Mouse (Mus musculus) adrenal gland, postnatal 36 days (tissue): Measurements from ENCODE around the gene Hypk. TPM values are rescaled to one million over a fixed set of nuclear protein-coding genes. Genes with fewer than 3 reads are reported as not detected.
"Not testable (repeated sequence)": the region's sequence is repeated elsewhere in the genome, so short reads cannot be mapped to it uniquely, and the experiment has no call there.

Experiments
- DNase-seq, 2 experiments: peaks; one replicate each; pipeline ENCODE4 v3.0.0; 2021; ENCODE audit warnings: mixed read lengths in 1 of 2
- total RNA-seq, 2 experiments: library from RNA; stranded (reverse); gene quantifications; 2 replicates each; pipeline ENCODE4 v1.2.3; 2021

Hypk gene
- total RNA-seq, 2 experiments from 2014 or later: 33.0 to 34.7 TPM

GRCm38 (mm10) chr2:121448136-121448535 lies 5.0 kb upstream of the Hypk start:
- peak; percentile 48 to 58 for DNase-seq

GRCm38 (mm10) chr2:121448739-121449535 lies 4.2 kb upstream of the Hypk start, which contains the start of gene Serf2:
Serf2 (plus strand) TSS chr2:121449195.
- peak; percentile 100 for DNase-seq

DNA sequence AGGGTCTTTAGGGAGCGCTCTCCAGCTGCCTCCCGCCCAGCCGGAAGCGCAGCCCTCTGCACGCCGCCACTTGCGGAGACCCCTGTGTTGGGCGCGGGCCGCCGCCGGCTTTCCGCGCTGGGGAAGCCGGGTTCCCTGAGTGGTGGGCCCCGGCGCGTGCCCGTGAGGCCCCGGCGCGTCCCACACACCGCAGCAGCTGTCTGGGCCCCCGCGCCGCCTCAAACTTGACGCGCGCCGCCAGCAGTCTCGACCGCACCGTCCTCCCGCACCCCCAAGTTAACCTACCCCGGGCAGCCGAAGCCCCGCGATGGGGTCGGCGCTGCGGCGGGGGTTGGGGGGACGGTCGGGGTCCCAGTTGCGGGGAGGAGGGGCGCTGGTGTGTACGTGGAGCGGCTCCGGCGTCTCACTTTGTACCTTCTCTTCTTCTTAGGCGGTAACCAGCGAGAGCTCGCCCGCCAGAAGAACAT lies 3.5 kb upstream of the Hypk start:
- DNase-seq: peak; percentile 36 to 53

- peak; percentile 21 to 37 for DNase-seq
These were observed 3.0 kb upstream of the Hypk start for GRCm38 (mm10) chr2:121450093-121450492.

GRCm38 (mm10) chr2:121452361-121452760 lies 729 bp upstream of the Hypk start:
- no peak for DNase-seq

- DNase-seq: no peak
These were observed 827 bp downstream of the Hypk start for GRCm38 (mm10) chr2:121453917-121454316.

DNA sequence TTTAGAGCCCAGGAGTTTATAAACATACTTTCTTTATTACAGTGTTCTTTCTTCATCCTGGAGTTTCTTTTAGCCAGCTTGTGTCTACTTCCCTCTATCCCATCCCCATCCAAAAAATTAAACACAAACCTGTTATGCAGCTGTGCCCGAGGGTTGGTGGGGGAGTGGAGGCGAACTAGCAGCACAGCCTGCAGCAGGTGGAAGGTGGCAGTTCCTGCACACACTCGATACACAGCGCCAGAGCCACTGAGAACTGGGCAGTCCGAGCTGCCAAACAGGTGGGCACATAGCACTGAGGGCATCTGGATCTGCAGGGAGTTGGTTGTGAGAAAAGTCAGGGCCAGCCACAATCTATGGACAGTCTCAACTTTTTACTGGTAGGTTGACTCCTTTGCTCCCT lies 2.4 kb downstream of the Hypk start:
- DNase-seq: no peak

DNA sequence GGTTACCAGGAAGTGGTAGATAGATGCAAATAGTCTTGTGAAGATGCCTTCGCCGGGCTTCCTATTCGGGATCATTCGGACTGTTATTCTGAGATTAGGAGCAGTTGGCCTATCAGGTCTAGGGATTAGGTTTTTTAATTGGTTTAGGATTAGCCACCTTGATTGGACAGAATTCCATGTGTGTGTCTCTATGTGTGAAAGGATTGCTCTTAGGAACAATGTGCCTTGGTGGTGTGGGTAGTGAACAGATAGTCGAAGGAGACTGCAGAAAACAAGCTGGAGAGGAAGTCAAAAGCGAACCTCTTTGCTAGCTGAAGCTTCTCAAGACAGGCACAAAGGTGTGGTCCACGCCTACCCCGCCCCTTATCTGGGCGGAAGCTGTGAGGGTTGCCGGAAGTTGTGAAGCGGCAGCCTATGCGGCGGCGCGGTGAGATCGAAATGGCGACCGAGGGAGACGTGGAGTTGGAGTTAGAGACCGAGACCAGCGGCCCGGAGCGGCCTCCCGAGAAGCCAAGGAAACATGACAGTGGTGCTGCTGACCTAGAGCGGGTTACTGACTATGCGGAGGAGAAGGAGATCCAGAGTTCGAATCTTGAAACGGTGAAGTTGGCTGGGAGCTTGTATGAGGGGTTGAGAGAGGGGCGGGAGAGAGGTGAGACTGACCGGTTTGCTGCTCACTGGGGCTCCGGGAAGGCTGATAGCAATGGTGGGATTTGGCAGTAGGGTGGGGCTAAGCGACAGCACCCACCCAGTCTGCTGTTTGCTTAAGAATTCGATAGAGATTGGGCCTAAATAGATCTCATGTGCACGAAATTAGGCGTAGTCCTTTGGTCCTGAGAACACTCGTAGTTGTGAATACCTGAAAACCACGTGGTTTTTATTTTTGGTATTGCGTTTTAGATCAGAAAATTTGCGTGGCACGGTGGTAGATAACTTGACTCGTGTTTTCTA lies 3.9 kb downstream of the Hypk start, which contains the start of gene Serinc4:
TSS of gene Serinc4 (minus strand) at position 90 of the 951 bp plus-strand sequence.
- DNase-seq: peak; percentile 90 to 92

- DNase-seq: no peak
These were observed 7.0 kb downstream of the Hypk start for GRCm38 (mm10) chr2:121460071-121460470.

- DNase-seq: not testable (repeated sequence)
These were observed 15.9 kb downstream of the Hypk start for GRCm38 (mm10) chr2:121468982-121469381.

GRCm38 (mm10) chr2:121472783-121473182 lies 19.7 kb downstream of the Hypk start:
- not testable (repeated sequence) for DNase-seq

DNA sequence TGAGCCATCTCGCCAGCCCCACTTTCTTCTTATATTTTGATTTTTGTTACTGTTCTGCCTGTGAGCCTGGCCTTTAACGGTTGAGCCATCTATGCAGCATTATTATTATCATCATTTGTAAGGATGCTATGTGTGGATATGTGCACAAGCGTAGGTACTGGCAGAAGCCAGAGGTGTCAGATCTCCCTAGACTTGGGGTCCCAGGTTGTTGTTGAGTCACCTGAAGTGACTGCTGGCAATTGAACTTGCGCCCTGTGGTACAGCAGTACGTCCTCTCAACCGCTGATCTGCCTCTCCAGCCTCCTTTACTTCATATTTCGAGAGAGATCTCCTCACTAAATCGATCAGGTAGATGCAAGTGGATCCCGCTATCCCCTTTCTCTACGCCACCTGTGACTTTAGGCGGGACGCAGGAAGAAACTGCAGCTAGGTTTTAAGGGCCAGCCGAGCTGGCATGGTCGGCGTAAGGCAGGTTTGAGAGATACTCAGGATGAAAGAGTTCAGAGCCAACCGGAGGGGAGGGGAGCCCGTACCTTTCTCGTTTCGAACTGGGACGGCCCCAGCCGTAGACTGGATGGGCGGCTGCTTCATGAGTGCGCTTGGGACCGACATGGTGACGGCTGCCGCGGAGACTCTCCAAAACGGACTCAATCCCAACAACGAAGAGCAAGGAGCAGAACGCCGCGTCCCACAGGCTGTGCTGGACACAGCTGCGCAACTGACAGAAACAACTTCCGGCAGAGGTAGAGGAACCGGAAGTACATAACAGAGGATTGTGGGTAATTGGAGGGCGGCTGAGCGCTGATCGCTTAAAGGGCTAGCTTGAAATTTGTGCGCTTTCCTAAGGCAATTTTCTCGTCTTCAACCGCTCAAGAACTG lies 20.4 kb downstream of the Hypk start, which contains the start of gene Mfap1b:
TSS of gene Mfap1b (minus strand) at position 767 of the 879 bp plus-strand sequence.
- DNase-seq: peak; percentile 79 to 82

DNA sequence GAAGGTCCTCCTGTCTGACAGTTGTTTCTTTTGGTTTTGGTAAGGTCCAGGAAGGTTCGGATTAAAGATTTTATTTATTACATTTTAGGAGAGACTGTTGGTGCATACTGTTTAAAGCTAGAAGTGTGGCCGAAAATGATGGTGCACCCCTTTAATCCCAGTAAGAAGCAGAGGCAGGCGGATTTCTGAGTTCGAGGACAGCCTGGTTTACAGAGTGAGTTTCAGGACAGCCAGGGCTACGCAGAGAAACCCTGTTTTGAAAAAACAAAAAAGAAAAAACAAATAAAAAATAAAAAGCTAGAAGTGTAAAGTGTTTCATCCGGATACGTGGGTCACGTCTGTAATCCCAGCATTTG lies 21.1 kb downstream of the Hypk start:
- peak in 1 of 2 experiments; percentile 35 for DNase-seq

DNA sequence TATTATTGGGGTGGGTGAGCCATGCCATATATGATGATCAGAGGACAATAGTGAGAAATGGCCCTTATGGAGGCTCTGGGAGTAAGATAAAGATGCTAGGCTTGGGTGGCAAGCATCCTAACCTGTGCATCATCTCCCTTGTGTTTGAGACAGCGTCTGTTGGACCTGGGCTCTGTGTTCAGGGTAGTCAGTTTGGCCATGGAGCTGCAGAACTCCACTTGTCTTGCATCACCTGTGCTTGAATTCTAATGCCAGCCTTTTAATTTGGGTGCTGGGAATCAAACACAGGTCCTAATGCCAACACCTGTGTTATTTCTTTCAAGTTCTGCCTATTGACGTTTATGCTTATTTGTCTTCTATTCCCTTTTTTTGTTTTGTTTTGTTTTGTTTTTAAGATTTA lies 22.2 kb downstream of the Hypk start:
- DNase-seq: not testable (repeated sequence)

GRCm38 (mm10) chr2:121477491-121478266 lies 24.6 kb downstream of the Hypk start:
- DNase-seq: no peak

- DNase-seq: peak; percentile 20 to 61
These were observed 27.4 kb downstream of the Hypk start for GRCm38 (mm10) chr2:121480498-121480897.

DNA sequence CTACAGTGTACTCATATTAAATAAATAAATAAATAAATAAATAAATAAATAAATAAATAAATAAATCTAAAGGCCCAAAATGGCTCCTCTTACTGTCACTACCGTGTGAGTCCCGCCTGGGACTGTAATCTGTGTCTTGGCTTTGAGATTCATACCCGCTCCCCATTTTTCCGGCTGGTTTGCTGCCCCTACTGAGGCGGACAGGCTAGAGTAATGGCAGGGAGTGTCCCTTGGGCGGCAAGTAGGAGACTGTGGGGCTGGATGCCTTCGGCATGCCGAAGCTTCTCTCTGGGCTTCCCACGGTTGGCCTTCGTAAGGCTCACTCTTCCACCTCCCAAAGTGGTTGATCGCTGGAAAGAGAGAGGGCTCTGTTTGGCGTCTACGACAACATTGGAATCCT lies 27.8 kb downstream of the Hypk start:
- DNase-seq: not testable (repeated sequence)

- no peak for DNase-seq
These were observed 30.5 kb downstream of the Hypk start for GRCm38 (mm10) chr2:121483576-121483975.

DNA sequence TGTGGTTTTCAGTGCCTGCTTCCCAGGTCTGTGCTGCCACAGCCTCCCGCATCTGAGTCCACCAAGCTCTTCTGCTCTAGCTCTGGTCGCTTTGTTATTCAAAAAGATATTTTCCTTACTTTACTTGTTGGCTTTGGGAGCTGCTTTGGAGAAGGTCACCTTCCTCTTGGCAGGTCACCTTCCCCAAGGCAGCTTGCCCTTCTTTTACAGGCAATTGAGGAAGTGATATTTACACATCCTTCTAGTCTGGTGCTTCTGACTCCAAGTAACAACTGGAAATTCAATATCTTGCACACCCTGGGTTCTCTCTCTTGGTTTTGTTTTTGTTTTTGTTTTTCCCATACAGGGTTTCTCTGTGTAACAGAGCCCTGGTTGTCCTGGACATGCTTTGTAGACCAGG lies 31.3 kb downstream of the Hypk start:
- not testable (repeated sequence) for DNase-seq

GRCm38 (mm10) chr2:121501550-121501949 lies 48.5 kb downstream of the Hypk start:
- not testable (repeated sequence) for DNase-seq
